Mouse (Mus musculus) hindbrain, embryonic 11.5 days (tissue): ENCODE measurements around the gene Cldn2. TPM values are rescaled to one million over a fixed set of nuclear protein-coding genes. Genes with fewer than 3 reads are reported as not detected.

Experiments used
- ATAC-seq: fragments of 200-750 bp; cut with Nextera tagmentation; 2 replicates; pipeline ENCODE4 v1.8.0; 2017; ENCODE audit warnings: mild to moderate bottlenecking, moderate TSS enrichment, moderate library complexity; ENCODE audit not compliant: low FRiP score
- DNase-seq: peaks from one replicate; pipeline ENCODE4 v3.0.0-alpha.2; 2015; ENCODE audit warnings: low spot score
- H3K27ac ChIP-seq: fragments of 300-500 bp; sonication (generic); 2 replicates; pipeline ENCODE4 v1.5.1; 2014; ENCODE audit warnings: mild to moderate bottlenecking, low read depth, low read length
- H3K27me3 ChIP-seq: fragments of 300-500 bp; sonication (generic); 2 replicates; pipeline ENCODE4 v1.6.1; 2014; ENCODE audit warnings: mild to moderate bottlenecking, low read length, moderate library complexity, mixed read lengths; ENCODE audit not compliant: control insufficient read depth, insufficient read depth
- H3K36me3 ChIP-seq: fragments of 300-500 bp; sonication (generic); 2 replicates; pipeline ENCODE4 v1.6.1; 2014; ENCODE audit warnings: mild to moderate bottlenecking, low read length, moderate library complexity, mixed read lengths; ENCODE audit not compliant: control insufficient read depth, insufficient read depth
- H3K4me1 ChIP-seq: fragments of 300-500 bp; sonication (generic); replicated peaks from 2 replicates; pipeline ENCODE4 v1.6.1; 2014; ENCODE audit warnings: low read length, mixed read lengths; ENCODE audit not compliant: control insufficient read depth, insufficient read depth
- H3K4me2 ChIP-seq: fragments of 300-500 bp; sonication (generic); replicated peaks from 2 replicates; pipeline ENCODE4 v1.6.1; 2014; ENCODE audit warnings: mild to moderate bottlenecking, low read depth, low read length
- H3K4me3 ChIP-seq: fragments of 300-500 bp; sonication (generic); 2 replicates; pipeline ENCODE4 v1.5.1; 2014; ENCODE audit warnings: low read depth, low read length
- H3K9ac ChIP-seq: fragments of 300-500 bp; sonication (generic); 2 replicates; pipeline ENCODE4 v1.6.1; 2014; ENCODE audit warnings: low read depth, low read length
- H3K9me3 ChIP-seq: fragments of 300-500 bp; sonication (generic); 2 replicates; pipeline ENCODE4 v1.6.1; 2016; ENCODE audit warnings: low read length; ENCODE audit not compliant: control insufficient read depth
- WGBS: fragments of 180-500 bp; shearing (Covaris S2); extraction: QIAGEN DNeasy Blood & Tissue Kit; methylation state at CpG from one replicate; pipeline ENCODE4 v1.1.7; 2014; 5-methylcytosine and 5-hydroxymethylcytosine counted together
- polyA plus RNA-seq: library from polyadenylated mRNA; unstranded; fragments of >200 nt; fragmentation: Nextera tagmentation; extraction: Ambion mirVana; gene quantifications from 2 replicates; pipeline ENCODE4 v1.2.1, GENCODE M21; 2014

Cldn2 gene
- polyA plus RNA-seq, 1 experiment from 2014 or later = 0.40 TPM

DNA sequence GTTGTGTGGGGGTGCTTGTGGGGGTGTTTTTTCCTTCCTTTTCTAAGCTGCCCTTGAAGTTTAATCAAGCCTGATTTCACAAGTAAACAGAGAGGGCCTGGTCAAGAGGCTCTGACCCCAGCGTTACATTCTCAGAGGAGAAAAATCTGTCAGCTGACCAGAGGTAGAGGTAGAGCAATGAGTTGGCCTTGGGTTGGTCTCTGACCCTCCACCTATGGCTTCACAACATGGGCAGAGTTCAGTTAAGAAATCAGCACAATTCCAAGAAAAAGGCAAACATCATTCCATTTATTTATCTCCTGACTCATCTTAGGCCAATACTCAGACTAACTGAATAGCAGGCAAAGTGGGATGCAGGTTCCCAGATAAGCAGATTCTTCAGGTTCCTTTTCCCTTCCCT lies 21.7 kb upstream of the Cldn2 start:
- ATAC-seq (no peak), DNase-seq (no peak)
- peaks cover 2% of the 10 kb centered on the region; the same call in 1 of the 2 replicates for H3K27me3 ChIP-seq
- H3K9ac ChIP-seq = no peak overlapping the region
- H3K4me1 ChIP-seq = 0 out of 2 replicates have a peak, but pooled peaks cover 2% of the 10 kb centered on the region
- H3K9me3 ChIP-seq = no peaks in the 10 kb centered on the region
- no peak overlapping the region for H3K4me2 ChIP-seq
- 64% methylated on average over 1 of the region's 1 CpGs for WGBS
- no peak overlapping the region for H3K27ac ChIP-seq
- H3K4me3 ChIP-seq = no peak overlapping the region
- H3K36me3 ChIP-seq = no peaks in the 10 kb centered on the region

DNA sequence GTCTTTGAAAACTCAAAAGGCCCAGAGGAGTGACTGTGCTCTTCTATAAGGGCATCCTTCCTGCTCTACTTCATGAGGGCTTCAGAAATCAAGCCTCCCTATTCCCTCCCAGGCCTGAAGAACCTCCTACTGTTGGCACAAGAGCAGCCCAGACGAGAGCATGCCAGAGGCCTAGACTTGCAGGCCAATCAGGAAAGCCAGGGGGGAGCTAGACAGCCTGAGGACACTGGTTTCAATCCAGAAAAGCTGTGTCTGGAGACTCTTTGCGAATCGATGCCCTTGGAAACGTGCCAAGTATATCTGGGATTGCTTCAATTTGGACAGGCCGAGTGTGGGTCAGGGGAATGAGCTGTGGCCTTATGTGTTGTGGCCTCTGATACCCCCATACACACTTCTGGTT lies 21.2 kb upstream of the Cldn2 start:
- H3K4me2 ChIP-seq = no peak overlapping the region
- WGBS = 88% methylated on average over 5 of the region's 5 CpGs

DNA sequence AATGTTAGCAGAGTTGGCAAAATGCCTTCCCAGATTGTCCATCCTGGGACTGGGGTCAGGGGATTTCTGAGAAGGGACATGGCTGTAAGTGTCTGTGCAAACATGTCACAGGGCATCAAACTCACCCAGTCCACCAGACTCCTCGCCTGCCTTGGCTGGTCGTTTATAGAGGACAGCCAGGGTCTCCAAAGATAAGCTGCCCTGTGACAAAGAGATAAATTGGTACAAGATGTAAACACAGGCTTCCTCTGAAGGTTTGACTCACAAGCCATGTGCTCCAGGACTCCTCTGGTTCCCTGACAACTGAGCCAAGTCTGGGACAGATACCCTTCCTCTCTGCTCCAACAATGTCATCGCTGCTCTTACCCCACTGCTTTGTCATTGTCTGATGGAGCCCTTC lies 19.6 kb upstream of the Cldn2 start:
- Histone ChIP-seq H3K36me3 (no peaks in the 10 kb centered on the region), H3K27me3 (peaks cover 2% of the 10 kb centered on the region; the same call in 1 of the 2 replicates), H3K9ac (no peak overlapping the region), H3K4me3 (no peak overlapping the region), H3K4me2 (no peak overlapping the region), H3K9me3 (no peaks in the 10 kb centered on the region), H3K4me1 (0 out of 2 replicates have a peak, but pooled peaks cover 2% of the 10 kb centered on the region), H3K27ac (no peak overlapping the region)
- 61% methylated on average over 3 of the region's 3 CpGs for WGBS
- DNase-seq = no peak
- ATAC-seq = no peak

More for the DNA sequence above, 21.2 kb upstream of the Cldn2 start:
- Histone ChIP-seq H3K27me3 (peaks cover 2% of the 10 kb centered on the region; the same call in 1 of the 2 replicates), H3K36me3 (no peaks in the 10 kb centered on the region), H3K4me1 (0 out of 2 replicates have a peak, but pooled peaks cover 2% of the 10 kb centered on the region), H3K9me3 (no peaks in the 10 kb centered on the region), H3K9ac (no peak overlapping the region), H3K4me3 (no peak overlapping the region), H3K27ac (no peak overlapping the region)
- DNase-seq (no peak), ATAC-seq (no peak)

DNA sequence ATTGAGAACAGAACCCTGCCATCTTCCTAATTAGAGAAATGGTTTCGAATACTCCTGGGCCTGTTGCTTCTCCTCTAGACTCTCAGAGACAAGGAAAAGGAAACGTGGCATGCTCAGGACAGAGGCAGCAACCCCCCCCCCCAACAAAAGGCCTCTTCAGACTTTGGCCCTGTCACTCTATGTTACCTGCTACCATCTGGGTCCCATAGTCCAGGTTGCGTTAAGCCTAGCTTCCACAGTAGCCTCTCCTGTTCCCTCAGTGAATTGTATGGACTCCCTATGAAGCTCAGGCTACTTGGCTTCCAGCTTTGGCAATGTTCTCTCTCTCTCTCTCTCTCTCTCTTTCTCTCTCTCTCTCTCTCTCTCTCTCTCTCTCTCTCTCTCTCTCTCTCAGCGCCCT lies 19.1 kb upstream of the Cldn2 start:
- no peak overlapping the region for H3K27ac ChIP-seq
- ATAC-seq = no peak
- no peak overlapping the region for H3K4me3 ChIP-seq
- H3K9me3 ChIP-seq = no peaks in the 10 kb centered on the region
- 0 out of 2 replicates have a peak, but pooled peaks cover 2% of the 10 kb centered on the region for H3K4me1 ChIP-seq
- WGBS = 69% methylated on average over 4 of the region's 4 CpGs
- no peaks in the 10 kb centered on the region for H3K36me3 ChIP-seq
- peaks cover 2% of the 10 kb centered on the region; the same call in 1 of the 2 replicates for H3K27me3 ChIP-seq
- H3K4me2 ChIP-seq = no peak overlapping the region
- no peak overlapping the region for H3K9ac ChIP-seq
- DNase-seq = no peak

DNA sequence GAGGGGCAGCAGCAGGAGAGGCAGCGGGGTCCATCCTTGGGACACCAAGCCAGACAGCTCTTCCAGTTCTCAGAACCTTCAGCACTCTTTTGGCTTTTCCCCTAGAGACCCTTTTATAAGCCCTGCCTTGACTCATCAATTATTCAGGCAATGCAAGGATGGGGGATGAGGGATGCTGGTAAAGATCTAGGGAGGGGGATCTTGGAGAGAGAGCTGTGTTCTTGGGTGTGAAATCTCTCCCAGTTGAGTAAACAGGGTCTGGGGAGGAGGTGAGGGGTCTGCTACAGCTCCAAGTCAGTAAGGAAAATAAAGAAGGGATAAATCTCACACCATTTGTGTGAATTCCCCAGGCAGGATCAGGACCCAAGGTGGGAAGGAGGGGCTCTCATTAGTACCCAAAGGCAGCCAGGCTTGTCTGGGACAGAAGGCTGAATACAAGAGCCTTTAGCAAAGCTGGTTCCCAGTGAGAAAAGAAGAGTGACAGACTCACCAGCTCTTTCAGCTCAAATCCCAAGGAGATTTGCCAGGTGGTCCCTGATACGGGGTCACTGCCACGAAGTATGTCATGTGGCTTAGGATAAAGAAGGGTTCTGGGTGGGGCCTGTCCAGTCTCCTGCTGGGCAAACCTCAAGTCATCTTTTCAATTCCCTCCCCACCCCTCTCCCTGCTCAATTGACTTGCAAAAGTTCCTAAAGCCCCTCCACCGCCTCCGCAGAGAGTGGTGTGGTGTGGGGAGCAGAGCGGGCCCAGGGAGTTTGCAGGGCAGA lies 18.2 kb upstream of the Cldn2 start, which contains the start of gene Ripply1:
Gene Ripply1 (minus strand): TSS at position 76 of the 767 bp plus-strand sequence.
- Histone ChIP-seq H3K4me2 (no peak within 1 kb of the TSS), H3K36me3 (no peaks in the 10 kb centered on the region), H3K27me3 (peaks cover 2% of the 10 kb centered on the region; the same call in 1 of the 2 replicates), H3K4me1 (0 out of 2 replicates have a peak, but pooled peaks cover 2% of the 10 kb centered on the region), H3K9me3 (no peaks in the 10 kb centered on the region), H3K4me3 (no peak within 1 kb of the TSS), H3K9ac (no peak within 1 kb of the TSS), H3K27ac (no peak within 1 kb of the TSS)
- DNase-seq (peak; percentile 4), ATAC-seq (peak; percentile 60; the same call in 1 of the 2 replicates)
- WGBS = 28% methylated on average over 6 of the region's 6 CpGs

DNA sequence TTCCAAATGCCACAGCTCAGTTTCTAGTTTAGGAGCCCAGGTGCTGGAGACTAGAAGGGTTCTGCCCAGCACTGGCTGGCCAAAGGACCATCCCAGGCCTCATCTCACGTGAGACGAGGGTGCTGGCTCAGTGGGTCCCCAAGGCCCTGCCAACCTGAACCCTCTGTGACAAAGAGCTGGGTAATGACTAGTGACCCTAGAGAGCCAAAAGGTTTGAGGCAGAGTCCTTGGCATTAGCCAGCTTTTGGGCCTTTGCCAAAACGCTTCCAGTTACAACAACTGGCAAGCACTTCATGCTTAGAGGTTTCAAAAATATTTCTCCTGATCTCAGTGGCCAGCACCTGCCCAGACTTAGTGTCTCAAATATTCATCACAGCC lies 17.6 kb upstream of the Cldn2 start:
- 0 out of 2 replicates have a peak, but pooled peaks cover 2% of the 10 kb centered on the region for H3K4me1 ChIP-seq
- WGBS = 36% methylated on average over 3 of the region's 3 CpGs
- no peak overlapping the region for H3K9ac ChIP-seq
- peaks cover 2% of the 10 kb centered on the region; the same call in 1 of the 2 replicates for H3K27me3 ChIP-seq
- DNase-seq (no peak), ATAC-seq (no peak)
- no peaks in the 10 kb centered on the region for H3K36me3 ChIP-seq
- H3K9me3 ChIP-seq = no peaks in the 10 kb centered on the region
- no peak overlapping the region for H3K4me2 ChIP-seq
- H3K27ac ChIP-seq = no peak overlapping the region
- no peak overlapping the region for H3K4me3 ChIP-seq

DNA sequence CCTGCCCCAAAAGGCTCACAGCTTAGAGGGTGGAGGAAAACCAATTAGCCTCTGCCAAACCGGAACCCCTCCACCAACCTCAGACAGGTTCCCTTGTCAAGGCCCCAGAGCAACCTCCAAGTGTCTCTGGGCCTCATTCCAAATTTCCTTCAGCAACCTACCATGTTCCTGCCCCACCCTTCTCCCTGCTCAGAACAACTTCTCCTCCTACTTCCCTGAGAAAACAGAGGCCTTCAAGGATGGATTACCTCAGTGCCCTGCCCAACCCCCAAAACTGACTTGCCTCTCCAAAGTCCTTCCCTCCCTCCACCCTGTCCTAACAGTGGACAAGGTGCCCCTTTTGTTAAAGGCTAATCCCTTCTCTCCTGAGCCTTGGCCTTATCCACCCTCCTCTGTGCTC lies 14.9 kb upstream of the Cldn2 start:
- no peak for ATAC-seq
- 0 out of 2 replicates have a peak, but pooled peaks cover 2% of the 10 kb centered on the region for H3K27me3 ChIP-seq

DNA sequence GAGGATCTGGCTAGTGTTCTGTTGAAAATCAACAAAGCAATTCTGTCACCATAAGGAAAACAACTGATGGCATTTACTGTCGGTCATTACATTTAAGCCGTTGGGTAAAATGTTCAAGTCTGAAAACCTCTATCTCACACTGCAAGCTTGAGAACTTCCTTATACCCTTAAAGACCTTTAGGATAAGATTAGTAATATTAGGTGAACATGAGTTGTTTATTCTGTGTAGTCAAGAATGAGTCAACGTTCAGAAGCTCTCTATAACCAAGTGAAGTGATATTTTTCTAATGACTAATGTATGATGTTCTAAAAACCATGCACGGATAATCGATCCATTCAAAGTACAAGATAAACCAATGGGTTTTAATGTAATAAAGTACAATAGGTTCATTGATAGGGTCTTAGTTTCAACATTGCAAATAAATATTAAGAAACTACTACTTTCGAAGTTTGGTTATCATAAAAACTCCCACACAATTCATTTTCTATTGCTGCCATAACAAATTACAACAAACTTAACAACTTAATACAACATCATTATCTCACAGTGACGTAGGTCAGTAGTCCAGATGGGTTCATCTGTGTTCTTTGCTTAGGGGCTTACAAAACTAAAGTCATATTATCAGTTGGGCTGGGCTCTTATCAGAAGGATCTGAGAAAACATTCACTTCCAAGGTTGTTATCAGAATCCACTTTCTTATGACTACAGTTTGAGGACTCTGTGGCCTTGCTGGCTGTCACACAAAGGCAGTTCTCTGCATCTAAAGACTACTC lies 6.4 kb upstream of the Cldn2 start:
- no peaks in the 10 kb centered on the region for H3K36me3 ChIP-seq
- H3K9me3 ChIP-seq = no peaks in the 10 kb centered on the region
- H3K27ac ChIP-seq = no peak overlapping the region
- no peak overlapping the region for H3K9ac ChIP-seq
- H3K4me3 ChIP-seq = no peak overlapping the region
- H3K4me1 ChIP-seq = no peaks in the 10 kb centered on the region
- ATAC-seq = no peak
- no peak for DNase-seq
- 85% methylated on average over 7 of the region's 7 CpGs for WGBS
- no peak overlapping the region for H3K4me2 ChIP-seq
- no peaks in the 10 kb centered on the region for H3K27me3 ChIP-seq

More for the DNA sequence above, 14.9 kb upstream of the Cldn2 start:
- WGBS = 59% methylated on average over 1 of the region's 1 CpGs
- H3K9me3 ChIP-seq = no peaks in the 10 kb centered on the region
- H3K4me3 ChIP-seq = no peak overlapping the region
- no peak overlapping the region for H3K9ac ChIP-seq
- no peak overlapping the region for H3K4me2 ChIP-seq
- no peak for DNase-seq
- H3K36me3 ChIP-seq = no peaks in the 10 kb centered on the region
- H3K4me1 ChIP-seq = 0 out of 2 replicates have a peak, but pooled peaks cover 2% of the 10 kb centered on the region
- H3K27ac ChIP-seq = no peak overlapping the region
